Mouse (Mus musculus) mouse trophoblast stem cell (cell line): ENCODE data around the gene Smco3.

Experiments used
- in situ Hi-C, 2 experiments: fragments of 300-500 bp; cut with MseI, MboI; formaldehyde crosslinking; loops; 2 replicates in 1 of 2; 3 replicates in 1 of 2; pipeline ENCODE4 v1.15.1; 2025

The Smco3 gene

GRCm38 (mm10) chr6:136847267-136847666, 12.0 kb upstream of the Smco3 start:
- in situ Hi-C loops: no loop called here

GRCm38 (mm10) chr6:136845706-136846480, 10.6 kb upstream of the Smco3 start:
- in situ Hi-C loops: no loop called here

DNA sequence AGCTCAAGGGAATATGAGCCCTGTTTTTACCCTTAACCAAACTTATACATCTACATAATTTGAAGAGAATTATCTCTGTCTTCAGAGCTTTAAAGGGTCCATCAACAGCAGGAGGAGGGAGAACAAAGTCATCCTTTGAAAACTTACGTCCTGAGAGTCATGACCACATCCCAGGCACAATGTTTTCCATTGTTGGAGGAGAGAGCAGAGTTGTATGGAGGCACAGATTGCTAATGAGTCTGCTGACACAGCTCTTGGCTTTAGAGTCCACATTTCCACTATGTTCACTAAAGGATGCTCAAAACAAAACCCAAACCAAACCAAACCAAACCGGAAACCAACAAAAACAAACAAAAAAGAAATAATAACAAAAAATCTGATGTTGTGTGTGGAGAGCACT, 9.7 kb upstream of the Smco3 start:
- in situ Hi-C loops: no loop called here

DNA sequence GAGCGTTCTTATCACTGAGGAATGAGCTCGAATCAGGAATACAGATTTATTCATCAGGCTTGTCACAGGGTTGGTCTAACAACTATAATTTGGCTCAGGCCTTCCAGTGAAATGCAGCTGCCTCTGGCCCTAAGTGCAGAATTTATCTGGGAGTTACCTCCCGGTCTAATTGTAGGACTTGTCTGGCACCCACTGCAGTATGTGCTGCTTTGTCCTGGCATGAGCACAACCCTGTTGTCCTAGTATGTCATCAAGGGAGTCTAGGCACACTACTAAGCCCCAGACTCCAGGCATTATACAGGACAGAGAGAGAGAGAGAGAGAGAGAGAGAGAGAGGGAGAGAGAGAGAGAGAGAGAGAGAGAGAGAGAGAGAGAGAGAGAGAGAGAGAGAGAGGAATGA, 2.1 kb upstream of the Smco3 start:
- in situ Hi-C loops: no loop called here

DNA sequence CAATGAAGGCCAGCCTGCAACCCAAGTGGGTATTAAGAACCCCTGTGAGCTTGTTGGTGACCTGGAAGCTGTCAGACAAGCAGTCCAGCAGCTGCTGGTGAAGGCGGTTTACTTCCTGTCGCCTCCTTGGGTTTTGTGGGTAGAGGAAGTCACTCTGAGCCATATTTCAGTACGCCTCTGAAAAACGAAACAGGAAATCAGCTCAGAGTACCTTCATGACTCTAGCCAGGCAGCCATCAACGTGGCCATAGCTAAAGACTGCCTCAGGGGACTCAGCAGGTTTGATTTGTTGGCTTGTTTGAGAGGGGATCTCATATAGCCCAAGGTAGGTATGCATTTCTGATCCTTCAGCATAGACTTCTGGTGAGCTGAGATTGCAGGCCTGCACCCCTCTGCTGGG, 3.5 kb downstream of the Smco3 start:
- in situ Hi-C loops: no loop called here

GRCm38 (mm10) chr6:136828681-136829080, 6.6 kb downstream of the Smco3 start:
- in situ Hi-C loops: no loop called here

DNA sequence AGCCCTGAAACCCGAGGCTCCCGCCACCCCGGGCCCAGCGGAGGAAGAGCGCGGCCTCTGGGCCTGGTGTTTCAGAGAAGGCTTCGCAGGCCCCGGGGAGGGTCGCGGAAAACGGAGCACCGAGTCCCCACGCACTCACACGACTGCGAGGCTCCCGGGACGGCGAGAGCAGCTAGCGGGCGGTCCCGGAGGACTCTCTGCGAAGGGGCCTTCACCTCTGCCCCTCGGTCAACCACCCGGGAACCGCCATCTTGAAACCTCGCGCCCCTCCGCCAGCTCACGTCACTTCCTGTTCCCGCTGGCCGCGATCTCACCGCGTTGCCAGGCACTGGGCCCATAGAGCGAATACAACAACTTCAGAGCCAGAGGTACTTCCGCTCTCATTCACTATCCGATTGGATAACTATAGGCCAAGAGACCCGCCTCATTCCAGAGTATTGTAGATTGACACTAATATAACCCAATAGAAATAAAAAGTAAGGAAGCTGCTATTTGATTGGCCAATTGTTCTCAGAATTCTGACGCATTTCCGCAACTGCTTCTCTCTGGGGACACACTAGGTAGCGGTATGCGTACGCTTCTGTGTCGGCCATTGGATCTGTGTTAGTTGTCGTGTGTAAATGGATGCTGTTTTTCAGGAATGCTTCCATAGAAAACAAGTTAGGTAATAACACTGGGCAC, 7.2 kb downstream of the Smco3 start, which contains the start of gene Wbp11:
Gene Wbp11 (minus strand): TSS at position 353 of the 681 bp plus-strand sequence.
- in situ Hi-C loops: no loop called here

- in situ Hi-C loops: no loop called here
These were observed 7.8 kb downstream of the Smco3 start, which contains the start of gene BC049715 for GRCm38 (mm10) chr6:136827516-136827880. TSS of gene BC049715 (plus strand) at chr6:136827626.

DNA sequence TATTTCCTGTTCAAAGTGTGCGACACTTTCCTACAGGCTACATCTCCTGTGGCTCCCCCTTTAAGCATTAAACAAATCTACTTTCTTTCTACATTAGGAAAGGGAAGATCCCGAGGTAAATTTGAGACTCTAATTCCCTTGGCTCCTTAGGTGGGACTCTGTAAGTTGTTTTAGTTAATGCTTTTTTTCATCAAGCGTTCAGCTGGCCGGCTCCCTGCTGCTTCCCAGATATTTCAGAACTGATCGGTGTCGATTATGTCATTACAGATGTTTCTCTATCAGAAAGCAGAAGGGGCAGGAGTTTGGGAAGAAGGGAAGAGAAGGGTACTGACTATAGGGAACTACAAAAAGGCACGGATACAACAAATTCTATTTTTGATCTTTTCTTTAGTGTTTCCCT, 8.1 kb downstream of the Smco3 start:
- in situ Hi-C loops: no loop called here

DNA sequence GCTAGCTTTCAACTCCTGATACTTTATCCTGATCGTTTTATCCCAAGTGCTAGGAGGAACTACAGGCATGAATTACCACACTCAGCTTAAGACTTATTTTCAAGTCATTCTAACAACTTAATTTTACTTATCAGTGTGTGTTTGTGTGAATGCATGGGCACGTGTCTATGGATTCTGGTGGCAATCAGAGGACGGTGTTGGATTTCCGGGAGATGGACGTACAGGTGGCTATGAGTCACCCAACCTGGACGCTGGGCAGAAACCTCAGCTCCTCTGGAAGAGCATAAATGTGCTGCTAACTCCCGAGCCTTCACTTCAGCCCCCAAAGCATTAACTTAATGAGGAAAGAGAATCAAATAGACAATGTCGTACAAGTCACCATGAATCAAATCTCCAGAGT, 10.3 kb downstream of the Smco3 start:
- in situ Hi-C loops: no loop called here

GRCm38 (mm10) chr6:136821086-136821485, 14.2 kb downstream of the Smco3 start:
- in situ Hi-C loops: no loop called here

DNA sequence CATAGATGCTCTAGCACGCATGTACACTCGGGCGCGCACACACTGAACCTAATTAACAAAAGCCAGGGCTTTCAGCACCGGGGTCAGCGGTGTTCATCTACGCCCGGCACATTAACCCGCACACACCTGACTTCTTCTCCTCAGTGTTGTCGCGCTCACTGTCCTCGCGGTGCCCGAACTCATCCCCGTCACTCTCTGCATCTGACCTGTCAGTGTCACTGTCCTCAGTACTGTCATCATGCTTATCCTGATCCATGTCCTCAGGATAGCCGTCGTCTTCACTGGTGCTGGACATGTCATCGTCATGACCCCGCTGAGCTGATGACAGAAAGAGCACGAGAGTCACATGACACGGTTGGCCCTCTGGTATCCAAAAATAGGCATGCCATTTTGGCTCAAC, 14.9 kb downstream of the Smco3 start:
- in situ Hi-C loops: no loop called here

- in situ Hi-C loops: no loop called here
These were observed 17.7 kb downstream of the Smco3 start for GRCm38 (mm10) chr6:136817549-136817948.

DNA sequence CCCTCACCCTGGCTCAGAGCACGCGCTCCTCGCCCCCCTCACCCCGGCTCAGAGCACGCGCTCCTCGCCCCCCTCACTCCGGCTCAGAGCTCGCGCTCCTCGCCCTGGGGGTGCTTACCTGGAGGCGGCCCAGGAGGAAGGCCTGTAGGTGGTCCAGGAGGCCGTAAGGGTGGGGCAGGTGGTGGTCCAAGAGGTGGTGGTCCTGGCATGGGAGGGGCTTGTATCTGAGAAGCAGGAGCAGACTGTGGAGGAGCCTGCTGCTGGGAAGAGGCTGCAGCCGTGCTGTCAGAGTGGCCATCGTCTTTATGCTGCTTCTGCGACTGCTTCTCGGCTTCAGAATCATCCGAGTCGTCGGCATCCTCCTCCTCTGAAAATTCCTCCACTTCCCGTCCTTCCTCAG, 18.4 kb downstream of the Smco3 start:
- in situ Hi-C loops: no loop called here

- in situ Hi-C loops: no loop called here
These were observed 19.9 kb downstream of the Smco3 start for GRCm38 (mm10) chr6:136815381-136815780.

GRCm38 (mm10) chr6:136813117-136813516, 22.1 kb downstream of the Smco3 start:
- in situ Hi-C loops: no loop called here

GRCm38 (mm10) chr6:136811196-136811595, 24.1 kb downstream of the Smco3 start:
- in situ Hi-C loops: no loop called here

DNA sequence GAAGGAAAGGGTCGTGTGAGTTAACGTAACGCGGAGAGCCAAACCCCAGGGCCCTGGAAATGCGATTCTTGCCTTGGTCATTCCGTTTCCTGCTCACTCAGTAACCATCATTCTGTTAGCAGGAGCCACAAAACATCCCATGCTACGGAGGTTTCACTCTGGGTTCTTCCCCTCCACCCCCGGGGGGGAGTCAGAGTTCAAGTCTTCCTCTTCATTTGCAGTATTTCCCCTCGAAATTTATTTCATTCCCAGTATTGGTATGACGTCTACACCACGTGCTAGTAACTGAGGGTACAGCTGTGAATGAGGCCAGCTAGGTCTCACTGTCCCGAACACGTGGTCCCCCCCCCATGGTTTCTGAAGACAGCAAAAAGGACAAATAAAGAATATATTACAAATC, 25.6 kb downstream of the Smco3 start:
- in situ Hi-C loops: no loop called here

DNA sequence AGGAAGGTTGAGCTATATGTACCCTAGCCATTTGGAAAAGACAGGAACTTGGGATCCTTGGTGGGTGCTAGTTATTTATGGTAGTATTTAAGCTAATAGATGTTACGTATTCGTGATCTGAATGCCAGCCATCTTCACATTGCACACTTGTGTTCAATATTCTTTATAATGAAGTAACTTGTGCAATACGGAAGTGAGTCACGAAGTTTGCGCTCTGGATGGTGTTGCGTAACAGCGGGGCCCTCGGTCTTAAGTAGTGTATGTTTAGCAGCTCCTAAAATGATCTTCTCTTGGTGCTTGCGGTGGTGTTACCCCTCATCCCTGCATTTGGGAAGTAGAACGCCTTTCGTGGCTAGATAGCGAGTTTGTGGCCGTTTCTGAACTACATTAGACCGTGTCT, 26.2 kb downstream of the Smco3 start:
- in situ Hi-C loops: no loop called here

GRCm38 (mm10) chr6:136808631-136809046, 26.6 kb downstream of the Smco3 start:
- in situ Hi-C loops: no loop called here

GRCm38 (mm10) chr6:136808014-136808417, 27.2 kb downstream of the Smco3 start, which contains the start of gene H2afj:
TSS of gene H2afj (plus strand) at chr6:136808244.
- in situ Hi-C loops: no loop called here

DNA sequence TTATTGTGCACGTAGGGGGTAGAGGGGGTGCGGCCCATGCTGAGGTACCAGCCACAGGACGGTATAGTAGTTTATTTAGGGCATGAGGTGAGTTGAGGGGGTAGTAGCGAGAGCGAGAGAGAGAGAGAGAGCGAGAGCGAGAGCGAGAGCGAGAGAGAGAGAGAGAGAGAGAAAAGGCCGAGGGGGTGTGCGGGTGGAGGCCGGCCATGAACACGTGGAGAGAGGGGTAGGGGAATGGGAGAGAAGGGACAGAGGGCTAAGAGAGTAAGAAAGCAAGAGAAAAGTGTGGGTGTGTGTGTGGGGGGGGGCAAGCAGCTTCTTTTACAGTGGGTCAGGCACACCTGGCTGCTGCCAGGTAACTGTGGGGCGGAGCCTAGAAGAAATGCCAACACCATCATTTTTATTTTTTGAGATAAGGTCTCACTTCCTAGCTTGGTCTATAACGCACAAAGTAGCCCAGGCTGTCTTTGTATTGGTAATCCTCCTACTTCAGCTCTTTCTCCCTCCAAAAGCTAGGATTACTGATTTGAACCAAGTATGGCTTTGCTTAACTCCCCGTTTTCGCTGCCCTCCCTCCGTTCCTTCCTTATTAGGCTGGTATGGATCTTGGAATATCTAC, 27.7 kb downstream of the Smco3 start:
- in situ Hi-C loops: no loop called here

GRCm38 (mm10) chr6:136806819-136807218, 28.4 kb downstream of the Smco3 start:
- in situ Hi-C loops: no loop called here
